Mouse (Mus musculus): ENCODE data around the gene Ptprs.

The Ptprs gene

DNA sequence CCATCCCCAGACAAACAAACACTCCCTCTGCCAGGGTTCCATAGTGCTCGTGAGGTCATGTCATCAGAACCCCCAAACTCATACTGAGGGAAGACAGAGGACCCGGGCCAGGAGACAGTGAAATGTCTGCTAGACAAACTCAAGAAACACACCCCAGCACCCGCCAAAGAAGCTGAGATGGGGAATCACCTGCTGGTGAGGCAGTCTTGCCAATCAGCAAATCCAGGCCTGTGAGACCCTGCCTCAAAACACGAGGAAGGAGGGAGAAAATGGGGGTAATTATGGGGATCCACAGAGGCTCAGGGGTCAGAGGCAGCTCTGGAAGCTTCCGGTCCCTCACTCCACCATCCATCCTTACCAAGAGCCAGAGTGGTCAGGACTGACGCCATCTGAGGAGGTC lies 9.5 kb downstream of the Ptprs start:
- no peak for DNase-seq

DNA sequence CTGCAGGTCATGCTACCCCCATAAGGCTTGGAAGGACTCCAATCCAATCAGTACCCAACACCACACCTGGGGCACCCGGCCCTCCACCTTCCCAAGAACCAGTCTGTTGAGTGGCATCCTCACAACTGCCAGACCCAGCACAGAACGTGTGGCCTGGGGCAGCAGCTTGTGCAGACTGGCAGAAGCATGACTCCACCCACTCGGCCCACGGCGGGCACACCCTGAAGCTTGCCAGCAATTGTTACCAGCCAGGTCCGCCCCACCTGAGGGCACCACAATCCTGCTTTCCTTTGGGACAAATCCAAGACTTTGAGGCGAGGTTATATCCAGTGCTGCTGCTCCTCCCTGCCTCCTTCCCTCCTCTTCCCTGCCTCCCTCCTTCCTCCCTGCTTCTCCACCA lies 11.5 kb downstream of the Ptprs start:
- no peak for DNase-seq

DNA sequence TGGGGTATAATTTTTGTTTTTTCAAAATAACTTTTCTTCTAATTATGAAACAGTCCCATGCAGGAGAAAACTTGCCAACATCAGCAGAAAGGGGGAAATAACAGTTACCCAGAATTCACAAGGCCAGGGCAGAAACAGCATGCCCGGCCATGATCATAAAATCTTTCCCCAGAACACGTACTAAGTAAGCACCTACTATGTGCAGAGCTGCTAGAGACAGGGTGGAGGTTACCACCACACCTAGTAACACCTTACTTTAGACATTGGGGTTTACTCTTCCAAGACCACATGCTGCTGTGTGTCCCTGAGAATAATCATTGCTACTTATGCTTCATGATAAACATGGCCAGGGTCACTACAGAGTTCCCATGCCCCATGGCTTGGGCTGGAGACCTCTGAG lies 11.9 kb downstream of the Ptprs start:
- DNase-seq, result no peak

DNA sequence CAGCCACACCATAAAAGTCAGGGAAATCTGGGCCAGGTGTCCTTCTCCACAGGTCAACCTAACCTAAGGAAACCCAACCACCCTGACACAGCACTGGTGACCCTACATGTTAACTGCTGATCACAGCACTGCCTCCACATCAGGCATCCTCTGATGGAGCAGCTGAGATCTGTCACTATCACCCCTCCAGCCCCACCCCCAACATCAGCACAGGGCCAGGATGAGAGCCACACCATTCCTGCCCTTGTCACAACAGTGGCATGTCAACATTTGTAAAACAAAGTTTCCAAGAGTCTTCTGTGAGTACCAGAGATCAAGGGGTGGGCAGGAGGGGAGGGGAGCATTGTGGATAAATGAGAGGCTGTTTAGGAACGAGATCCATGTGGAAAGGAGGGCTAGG lies 12.8 kb downstream of the Ptprs start:
- DNase-seq, result no peak

DNA sequence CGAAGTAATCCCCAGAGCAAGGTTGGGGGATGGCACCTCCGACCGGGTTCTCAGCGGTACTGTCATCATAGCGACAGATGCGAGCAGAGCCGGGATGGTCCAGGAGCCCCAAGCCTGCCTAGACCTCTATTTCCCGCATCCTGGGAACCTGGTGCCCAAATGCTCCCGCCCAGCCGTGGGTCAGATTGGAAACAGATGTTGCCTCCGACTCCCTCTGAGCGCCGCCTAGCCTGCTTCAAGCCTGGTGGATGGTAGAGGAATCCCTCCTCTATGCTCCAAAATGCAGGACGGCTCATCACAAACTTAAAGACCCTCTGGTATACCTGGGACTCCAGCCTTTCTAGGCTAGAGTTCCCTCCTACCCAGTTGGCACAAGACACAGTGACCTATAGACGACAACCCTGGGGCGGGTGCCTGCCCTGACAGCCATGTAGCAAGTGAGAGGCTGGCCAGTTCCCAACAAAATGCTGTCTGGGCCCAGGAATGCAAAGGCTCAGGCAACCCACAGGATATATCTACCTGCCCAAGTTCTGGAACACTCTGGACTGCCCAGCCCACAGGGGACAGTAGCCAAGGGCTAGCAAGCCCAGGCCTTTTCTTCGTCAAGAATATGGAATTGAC lies 13.3 kb downstream of the Ptprs start:
- no peak for DNase-seq

DNA sequence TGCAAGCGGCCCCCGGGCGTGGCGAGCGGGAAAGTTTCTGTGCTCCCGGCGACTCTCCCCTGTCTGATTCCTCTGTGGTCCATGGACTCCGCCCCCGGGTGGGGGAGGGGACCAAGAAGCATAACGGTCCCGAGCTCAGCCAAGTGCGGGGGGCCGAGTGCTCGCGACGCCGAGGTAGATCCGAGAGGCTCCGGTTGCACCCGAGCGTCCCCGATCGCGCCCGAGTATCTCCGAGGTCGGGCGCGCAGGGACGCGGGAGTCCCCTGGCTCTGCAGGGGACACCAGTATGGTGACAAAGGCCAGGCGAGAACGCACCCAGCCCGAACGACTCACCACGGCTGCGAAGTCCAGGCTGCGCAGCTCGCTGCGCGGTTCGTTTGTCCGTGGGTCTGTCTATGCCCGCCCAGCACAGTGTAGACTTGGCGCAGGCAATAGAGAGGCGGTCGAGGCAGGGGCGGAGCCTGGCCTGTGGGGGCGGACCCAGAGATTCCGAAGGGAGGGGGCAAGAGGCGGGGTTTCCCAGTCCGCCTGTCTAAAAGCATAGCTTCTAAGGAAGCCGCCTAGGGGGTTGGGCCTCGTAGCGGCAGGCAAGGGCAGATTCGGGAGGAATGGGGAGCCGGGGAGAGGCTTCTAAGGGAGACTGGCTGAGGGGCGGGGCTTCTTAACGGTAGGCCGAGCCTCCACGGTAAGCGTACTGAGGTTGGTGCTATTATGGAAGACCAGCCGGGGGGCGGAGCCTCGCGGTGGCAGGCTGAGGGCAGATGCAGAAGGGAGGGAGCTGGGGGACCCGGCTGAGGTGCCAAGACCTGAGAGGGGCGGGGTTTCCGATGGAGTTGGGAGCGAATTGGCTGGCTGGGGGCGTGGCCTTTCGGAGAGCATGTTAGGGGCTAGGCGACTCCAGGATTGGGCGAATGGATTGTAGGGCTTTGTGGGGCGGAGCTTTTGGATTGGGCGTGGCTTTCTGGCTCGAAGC lies 14.2 kb downstream of the Ptprs start:
- peak; percentile 99 for DNase-seq

DNA sequence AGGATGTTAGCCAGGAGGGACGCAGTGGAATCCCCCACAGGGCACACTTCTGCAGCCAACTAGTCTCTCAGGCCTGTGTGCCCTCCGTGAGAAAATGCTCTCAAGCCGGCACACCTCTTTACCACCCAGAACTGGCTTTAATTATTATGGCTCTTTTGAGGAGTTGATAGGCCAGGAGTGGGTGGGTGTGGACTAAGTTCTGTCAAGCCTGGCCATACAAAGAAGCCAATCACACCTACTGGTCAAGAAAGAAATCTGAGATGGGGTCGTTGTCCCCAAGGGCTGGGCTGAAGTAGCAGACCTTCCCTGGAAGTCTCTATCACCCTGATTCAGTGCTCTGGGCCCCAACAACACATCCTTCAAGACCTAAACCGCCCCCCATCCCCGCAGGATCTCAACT lies 15.4 kb downstream of the Ptprs start:
- DNase-seq, result no peak

DNA sequence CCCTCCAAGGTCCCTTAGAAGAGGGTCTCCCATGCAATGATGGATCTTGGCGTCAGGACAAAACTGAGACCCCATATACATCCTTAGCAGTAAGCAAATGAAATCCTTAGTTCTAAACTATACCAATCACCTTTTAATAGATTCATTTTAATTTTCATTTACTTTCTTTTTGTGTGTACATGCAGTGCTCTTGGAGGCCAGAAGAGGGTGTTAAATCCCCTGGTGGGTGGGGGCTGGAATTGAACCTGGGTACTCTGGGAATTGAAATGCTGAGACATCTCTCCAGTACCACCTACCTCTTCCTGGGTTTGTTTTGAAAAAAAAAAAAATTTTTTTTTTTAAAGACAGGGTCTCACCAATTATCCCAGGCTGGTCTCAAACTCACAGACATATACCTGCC lies 18.8 kb downstream of the Ptprs start:
- no peak for DNase-seq

DNA sequence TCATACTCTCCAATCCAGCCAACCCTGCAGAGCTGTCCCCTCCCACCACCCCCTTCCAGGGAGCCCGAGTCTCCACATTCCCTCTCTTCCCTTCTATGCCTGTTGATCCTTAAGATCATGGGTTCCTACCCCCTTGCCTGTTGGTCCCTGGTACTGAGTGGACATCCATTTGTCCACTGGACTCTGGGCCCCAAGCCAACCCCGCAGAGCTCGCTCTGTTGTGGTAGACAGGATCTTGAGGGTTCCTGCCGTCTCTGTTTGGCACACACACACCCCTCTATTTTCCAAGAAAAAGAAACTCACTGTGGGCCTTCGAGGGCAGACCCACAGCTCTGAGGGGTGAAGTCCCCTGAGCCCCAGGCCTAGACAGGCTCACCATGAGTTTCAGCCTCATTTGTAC lies 19.9 kb downstream of the Ptprs start:
- no peak for DNase-seq

DNA sequence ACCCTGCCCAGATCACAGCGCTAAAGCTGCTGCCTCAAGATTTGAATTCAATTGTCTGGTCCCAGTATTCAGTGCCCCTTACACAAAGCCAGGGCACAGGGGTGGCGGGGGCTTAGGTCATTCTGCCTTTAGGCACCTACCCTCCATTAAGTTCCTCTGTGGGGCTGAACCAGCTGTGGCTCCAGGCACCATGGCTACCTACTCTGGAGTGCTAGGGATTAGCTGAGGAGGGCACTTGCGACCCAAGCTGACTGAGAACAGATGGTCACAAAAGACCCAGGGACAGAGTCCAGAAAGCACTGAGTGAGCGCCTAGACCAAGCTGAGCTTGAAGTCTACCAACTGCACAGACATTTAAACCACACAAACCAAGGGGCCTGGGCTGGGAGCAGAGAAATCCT lies 22.6 kb downstream of the Ptprs start:
- DNase-seq, result no peak

DNA sequence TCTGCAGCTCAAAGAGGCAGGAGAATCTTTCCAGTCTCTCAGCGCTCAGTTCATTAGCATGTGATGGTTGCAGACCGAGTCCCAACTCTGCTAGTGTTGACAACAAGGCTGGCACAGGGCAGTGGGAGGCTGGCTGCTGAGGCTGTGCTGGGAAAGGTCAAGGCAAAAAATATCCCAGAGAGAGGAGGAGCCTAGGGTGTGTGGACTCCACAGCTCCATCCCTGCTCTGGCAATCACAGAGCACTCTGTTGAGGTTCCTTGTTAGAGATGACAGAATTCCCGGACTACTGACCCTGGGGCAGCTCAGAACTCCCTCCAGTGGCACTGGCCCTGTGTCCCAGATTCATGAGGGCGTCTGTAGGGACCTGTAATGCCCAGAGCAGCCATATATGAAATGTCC lies 23.0 kb downstream of the Ptprs start:
- DNase-seq, result no peak

DNA sequence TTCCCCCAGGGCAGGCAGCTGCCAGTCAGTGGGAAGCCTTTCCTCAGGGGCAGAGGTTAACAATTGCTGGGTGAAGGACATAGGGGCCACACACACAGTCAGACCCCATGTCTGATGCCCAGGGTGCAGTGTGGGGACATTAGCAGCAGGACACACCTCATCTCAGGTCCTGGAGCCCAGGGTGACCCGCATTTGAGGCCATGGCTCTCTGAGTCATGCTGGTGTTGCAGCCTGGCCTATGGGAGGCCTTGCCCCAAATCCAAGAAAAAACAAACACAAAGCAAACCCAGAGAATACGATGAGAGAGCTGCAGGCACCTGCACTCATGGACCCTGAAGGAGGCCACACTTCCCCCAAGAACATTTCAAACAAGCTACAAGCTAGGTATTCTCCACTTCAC lies 28.6 kb downstream of the Ptprs start:
- DNase-seq, result no peak

DNA sequence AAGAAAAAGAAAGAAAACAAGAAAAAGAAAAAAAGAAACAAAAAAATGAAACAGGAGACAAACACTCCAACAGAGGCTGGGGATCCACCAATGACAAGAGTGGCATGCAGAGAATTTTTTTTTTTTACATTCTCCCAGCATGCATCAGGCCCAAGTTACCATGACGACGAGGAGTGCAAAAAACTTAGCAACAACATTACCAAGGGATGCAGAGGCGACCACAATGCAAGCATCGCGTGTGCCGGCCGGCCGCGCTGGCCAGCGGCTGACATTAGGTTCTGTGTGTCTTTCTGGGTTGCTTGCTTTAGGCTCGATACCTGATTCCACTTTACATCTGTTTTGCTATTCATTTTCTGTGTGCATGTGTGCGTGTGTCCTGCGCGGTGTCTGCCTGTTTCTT lies 30.9 kb downstream of the Ptprs start:
- DNase-seq, result peak; percentile 36

DNA sequence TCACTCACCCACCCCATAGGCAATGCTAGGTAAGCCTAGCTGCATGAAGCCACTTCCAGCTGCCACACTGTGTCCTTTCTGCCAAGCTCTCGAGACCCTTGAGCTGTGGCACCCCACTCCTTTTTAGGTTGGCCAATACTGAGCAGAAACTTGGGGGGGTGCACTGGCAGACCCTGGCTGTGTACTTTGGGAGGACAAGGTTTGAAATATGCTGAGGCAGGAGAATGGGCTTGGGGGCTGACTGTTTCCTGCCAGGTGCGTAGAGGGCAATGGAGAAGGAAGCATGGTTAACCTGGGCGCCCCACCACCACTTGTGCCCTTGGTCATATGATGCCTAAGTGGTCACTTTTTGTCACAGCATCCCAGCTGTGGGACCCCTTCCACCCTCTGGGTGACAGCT lies 31.5 kb downstream of the Ptprs start:
- peak; percentile 46 for DNase-seq

DNA sequence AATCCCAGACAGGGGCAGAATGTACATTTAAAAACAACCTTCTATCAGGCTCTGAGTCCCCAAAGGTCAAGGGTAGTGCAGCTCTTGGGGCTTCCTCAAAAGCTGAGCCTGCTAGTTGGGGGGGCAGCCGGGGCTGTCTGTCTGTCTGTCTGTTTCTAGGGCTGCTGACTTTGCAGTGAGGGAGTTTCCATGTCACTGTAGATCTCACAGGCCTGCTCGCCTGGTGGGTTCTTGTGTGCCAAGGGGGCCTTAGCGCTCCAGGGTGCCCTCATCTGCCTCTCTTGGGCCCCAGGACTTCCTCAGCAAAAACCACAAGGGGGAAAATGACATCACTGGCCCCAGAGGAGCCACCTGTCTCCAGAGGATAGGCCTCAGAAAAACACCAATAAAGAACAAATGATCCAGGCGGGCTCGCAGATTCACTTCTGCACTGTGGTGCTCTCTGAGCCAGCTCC lies 32.9 kb downstream of the Ptprs start:
- peak; percentile 65 for DNase-seq

DNA sequence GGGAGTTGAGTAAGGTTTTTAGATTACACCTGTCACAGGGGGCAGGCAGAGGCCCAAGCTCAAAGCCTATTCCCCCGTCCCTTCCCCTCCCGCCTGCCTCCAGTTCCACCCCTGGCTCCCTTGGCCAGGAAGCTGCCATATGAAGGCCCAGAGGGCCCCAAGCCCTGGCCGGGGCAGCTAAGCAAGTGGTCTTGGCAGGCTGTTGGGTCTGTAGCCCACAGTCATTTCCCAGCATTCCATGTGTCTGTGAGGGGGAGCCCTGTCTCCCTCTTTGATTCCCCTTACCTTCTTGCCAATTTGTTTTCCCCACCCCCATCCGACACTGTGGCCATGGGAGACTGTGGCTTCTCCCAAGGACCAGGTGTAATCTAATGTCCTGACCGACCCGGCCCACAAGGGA lies 34.0 kb downstream of the Ptprs start:
- DNase-seq, result no peak

DNA sequence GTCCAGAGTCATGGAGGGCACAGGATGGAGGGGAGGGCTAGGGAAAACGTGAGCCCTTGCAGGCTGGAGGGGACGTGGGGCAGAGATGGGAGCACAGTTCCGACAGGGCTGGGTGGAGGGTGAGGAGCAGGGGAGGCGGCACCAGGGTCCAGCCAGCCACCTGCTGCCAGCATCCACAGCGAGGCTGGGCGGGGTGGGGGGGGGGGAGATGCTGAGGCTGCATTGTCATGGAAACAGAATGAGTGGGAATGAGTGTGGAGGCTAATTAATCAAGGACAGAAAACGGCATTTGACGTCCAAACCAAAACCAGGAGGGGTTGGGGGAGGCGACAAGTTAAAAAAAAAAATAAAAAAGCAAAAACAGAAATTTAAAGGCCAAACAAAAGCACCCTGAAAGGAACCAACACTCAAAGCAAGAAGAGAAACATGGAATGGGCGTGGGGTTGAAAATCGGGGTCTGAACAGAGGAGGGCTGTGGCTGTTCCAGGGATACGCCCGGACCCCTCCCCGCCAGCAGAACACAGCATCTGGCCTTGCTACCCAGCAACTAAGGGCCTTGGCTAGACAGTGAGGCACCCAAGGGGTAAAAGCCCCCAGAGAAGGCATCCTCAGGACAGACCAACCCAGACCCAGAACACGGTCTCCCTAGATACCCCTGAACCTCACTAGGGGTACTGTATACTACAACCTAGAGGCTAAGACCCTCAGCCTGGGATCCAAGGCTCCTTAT lies 36.4 kb downstream of the Ptprs start:
- DNase-seq, result no peak

DNA sequence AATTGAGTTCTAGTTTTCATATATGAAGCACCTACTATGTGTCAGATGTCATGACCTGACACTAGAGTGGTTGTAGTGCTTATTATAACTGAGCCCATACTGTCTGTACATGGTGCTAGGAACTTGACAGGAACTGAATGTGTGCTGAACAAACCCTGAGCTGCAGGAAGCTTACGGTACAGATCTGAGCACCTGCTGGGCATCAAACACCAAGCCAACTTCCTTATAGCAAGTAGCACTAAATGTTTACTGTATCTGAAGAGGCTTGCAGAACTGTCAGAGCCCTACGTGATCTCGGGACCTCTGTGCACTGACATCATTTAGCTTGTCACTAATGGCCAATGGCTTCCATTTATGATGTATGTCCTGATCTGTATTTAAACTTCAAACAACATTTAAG lies 44.7 kb downstream of the Ptprs start:
- DNase-seq, result peak; percentile 47

DNA sequence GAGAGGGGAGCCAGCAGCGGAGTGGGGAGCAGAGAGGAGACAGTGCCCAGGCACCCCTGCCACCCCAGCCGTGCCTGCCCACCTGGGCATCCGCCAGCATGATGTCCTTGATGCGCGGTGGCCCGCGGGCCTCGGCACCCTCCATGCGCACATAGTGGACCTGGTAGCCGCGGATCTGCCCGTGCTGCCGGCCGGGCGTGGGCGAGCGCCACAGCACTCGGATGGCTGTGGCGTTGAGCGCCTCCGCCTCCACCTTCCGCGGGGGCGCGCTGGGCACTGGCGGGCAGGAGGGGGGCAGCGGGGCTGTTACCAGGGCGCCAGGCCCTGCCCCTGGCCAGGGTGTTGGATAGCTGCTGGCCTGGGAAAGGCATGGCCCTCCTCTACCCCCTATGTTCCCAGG lies 48.4 kb downstream of the Ptprs start:
- DNase-seq, result no peak

DNA sequence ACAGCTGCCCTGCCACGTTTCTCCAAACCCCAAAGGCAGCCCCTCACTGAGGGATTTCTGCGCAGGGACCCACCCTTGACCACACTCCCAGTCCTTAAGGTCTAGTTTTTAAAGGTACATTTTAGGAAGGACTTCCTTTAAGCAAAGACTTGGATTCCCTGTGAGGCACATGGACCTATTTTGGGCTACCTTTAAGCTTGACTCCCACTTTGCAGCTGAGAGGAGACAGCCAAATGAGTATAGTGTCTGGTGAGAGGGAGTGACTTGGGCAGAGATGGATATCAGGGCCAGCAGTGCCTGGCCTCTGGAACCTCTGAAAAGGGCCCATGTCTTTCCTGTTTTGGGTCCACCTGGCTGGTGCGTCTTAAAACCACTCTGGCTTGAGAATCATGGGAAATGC lies 50.3 kb downstream of the Ptprs start:
- no peak for DNase-seq

DNA sequence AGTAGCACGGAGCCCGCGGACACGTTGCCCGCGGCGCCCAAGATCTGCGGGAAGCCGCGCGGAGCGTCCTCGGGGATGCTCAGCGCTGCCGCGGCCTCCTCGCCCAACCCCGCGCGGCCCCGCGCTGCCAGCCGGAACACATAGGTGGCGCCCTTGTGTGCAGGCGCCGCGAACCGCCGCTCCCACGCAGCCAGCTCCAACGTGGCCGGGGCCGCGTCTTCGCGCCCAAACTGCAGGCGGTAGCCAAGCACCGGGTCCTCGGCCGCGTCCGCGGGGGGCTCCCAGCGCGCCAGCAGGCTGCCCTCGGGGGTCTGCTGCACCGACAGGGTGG lies 50.7 kb downstream of the Ptprs start:
- DNase-seq, result peak; percentile 92

DNA sequence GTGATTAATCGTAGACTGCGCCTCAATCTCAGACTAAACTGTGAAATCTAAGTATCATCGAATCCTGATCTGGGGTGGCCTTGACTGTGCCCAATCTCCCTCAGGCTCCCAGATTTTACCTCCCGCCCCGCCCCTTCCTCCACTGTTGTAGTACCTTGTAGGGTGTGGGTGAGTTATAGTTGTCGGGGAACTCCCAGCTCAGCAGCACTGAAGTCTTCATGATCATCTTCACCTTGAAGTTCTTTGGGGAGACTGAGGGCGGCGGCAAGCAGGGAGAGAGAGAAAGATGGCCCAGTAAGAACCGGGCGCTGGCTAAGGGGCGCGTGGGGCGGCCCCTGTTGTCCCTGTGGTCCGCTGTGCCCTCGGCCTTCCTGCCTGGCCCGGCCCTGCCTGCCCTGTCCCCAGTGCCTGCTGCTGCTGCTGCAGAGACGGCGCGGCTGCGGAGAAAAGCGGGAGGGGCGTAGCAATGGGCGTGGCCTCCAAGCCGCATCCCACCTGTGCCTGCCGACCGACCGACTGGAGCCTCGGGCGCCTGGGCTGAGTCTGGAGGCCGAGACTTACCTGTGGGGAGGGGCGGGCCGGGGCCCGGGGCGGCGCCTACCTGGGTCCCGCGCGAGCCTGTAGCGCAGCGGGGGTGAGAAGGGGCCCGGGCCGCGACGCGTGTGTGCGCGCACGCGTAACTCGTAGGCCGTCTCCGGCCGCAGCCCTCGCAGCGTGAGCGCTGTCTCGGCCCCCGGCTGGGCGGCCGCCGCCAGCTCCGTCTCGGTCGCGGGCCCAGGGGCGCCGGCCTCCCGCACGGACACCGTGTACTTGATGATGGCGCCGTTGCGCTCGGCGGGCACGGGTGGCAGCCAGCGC lies 51.3 kb downstream of the Ptprs start:
- peak; percentile 79 for DNase-seq

DNA sequence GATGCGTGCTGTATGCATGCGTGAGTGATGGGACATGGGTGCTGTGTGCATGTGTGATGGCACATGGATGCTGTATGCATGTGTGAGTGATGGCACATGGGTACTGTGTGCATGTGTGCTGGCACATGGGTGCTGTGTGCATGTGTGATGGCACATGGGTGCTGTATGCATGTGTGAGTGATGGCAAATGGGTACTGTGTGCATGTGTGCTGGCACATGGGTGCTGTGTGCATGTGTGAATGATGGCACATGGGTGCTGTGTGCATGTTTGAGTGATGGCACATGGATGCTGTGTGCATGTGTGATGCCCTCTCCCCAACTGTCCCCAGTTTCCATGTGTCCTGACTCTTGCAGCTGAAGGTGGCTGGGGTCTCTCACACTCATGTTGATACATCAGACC lies 56.3 kb downstream of the Ptprs start:
- DNase-seq, result no peak
